Mouse (Mus musculus) right cerebral cortex, postnatal 36 days (tissue): ENCODE measurements around the gene Dpyd.

Source experiments
- DNase-seq, 2 experiments: peaks; one replicate each; pipeline ENCODE4 v3.0.0; 2022; ENCODE audit warnings: low spot score in 2 of 2, mixed read lengths in 1 of 2

Dpyd gene

DNA sequence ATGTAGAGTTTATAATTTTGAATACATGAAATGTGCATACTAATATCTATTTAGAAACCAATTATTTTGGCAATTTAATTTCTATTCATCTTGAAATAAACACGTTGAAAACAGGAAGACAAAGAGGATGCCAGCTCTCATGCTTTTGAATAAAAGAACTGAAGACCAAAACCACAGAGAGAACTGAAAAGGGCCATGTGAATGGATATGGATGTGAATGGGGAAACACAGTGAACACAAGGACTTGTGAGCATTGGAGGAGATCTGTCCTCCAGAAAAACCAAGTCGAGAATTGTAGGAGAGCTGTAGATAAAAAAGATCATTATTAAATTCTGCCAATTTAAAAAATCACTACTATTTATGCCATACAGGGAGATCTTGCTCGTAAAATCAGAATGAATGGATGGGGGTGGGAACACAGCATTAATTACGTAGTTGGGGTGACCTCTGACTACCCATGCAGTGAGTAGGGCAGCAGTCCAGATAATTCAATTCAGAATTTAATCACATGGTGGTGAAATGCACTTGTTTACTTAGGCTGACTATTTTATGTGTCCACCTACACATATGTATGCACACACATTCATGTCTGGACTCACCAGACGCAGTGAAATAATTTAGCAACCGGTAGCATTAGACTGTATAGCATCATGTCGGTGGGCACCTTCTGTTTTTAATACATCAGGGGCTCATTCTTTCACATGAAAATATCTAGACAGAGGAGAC lies 114.3 kb downstream of the Dpyd start:
- no peak for DNase-seq

GRCm38 (mm10) chr3:118680803-118681202 lies 118.9 kb downstream of the Dpyd start:
- DNase-seq, result no peak

DNA sequence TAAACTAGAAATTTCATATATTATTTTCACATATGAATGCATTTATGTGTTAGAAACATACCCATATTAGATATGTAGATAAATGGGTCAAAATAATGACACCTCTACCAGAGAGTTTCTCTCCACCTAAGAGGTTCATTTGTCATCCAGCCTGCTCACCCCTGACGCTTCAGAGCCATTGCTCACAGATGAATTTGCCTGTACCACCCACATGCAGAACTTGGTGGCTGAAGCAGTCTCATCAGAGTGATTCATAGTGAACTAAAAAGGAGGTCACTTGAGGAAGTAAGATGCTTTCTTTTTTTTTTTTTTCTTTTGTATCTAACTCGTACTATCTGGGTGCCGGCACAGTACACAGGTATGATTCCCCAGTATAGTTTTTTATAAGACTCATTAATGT lies 188.3 kb downstream of the Dpyd start:
- peak in 1 of 2 experiments; percentile 10 for DNase-seq

DNA sequence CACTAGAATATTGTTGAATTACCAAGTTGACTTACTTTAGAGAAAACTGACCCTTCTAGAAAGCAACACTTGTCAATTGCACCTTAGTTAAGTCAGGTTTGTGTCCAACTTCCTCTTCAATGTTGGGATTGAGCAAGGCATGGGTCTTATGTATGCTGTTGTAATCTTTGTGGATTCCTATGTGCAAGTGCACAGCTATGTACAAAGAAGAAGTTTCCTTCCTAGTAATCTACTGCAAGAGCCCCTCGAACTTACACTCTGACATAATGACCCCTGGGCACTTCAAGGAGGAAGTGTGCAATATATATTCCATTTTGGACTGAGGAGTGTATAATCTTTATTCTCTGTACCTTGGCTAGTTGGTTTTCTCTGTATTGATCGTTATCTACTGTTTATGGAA lies 191.7 kb downstream of the Dpyd start:
- DNase-seq, result no peak

DNA sequence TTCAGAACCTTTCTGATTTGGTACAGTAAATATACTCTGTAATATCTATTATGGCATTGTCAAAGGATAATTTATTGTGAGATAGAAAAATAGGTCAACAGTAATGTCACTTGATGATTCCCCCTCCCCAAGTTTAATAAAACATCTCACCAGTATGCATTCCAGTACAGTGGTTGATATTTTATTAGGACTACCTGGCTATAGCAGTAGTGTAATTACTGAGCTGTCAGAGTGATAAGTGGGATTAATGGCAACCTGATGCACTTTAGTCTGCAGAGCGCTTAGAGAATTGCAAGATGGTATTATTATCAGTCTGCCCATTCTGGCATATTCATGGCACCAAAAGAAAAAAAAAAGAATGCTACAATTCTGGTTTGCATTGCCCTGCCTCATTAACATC lies 194.2 kb downstream of the Dpyd start:
- DNase-seq, result no peak

DNA sequence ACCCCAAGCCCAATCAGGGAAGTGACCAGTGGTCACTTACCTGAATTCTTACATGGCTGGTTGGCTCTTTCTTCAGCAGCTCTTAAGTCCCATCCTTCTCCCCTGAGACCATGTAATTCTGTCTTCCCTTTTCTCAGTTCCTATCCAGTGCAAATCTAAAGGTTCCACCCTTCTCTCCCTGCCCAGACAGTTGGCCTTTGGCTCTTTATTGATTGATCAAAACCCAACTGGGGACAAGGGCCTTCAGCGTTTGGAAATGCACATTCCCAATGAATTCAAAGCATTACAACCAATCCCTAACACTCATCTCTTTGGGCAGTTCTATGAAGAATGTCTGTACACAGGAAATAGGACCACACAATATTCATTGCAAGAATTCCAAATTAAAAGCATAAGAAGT lies 251.0 kb downstream of the Dpyd start:
- DNase-seq, result no peak

DNA sequence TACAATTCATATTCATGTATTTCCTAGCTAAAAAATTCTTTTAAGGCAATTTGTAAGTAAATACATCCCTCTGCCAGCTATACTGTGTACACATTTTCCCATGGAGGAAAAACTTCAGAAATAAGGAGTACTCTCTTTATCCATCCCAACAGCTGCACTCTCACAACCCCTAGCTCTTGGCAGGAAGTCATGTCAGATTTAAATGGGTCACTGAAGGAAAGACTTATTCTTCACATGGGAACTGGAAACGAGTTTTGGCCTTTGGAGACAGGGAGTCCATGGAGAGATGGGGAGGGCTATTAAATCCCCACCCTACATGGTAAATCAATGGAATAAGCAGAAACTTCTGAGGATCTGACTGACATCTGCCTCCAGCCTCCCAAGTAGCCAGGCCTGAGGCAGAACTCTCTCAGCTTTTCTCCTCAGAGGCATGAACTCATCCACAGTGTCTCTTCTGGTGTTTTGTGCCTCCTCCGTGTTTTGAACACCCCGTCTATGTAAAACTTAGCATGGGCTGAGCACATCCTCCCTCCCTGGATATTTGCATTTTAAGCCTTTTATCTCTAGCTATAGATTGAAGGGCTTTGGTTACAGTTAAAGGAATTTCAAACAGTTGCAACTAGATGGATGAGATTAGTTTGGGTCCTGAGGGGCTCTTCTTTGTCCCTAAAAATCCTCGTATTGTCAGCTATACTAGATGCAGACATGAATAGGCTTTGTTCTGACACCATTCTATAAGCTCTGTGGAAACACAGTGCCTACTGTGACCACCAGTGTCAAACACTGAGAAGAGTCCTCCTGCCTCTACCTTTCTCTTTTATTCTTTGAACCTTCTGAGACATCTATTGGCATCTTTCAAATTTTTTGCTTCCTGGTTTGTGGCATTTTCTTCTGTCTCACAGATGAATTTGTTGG lies 288.9 kb downstream of the Dpyd start:
- no peak for DNase-seq

- DNase-seq, result no peak
These were observed 290.8 kb downstream of the Dpyd start for GRCm38 (mm10) chr3:118852711-118853110.

DNA sequence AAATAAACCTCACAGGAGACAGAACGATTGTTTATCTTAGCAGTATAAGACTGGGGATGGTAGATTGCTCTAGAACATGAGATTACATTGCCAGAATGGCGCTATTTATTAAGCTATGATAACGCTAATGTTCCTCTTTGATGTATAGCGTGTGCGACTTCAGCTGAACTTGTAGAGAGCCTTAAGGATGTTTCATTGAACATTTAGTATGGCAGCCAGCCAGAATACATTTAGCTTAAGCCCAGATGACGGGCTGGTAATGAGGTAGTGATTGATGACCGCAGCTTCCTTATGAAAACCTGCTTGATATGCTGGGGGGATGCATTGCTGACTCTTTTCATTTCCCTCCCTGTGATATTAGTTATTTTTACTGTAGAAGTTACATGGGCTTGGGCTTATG lies 293.5 kb downstream of the Dpyd start:
- DNase-seq, result no peak

- DNase-seq, result no peak
These were observed 307.5 kb downstream of the Dpyd start for GRCm38 (mm10) chr3:118869113-118870107.

GRCm38 (mm10) chr3:118875871-118876270 lies 313.9 kb downstream of the Dpyd start:
- DNase-seq, result no peak

DNA sequence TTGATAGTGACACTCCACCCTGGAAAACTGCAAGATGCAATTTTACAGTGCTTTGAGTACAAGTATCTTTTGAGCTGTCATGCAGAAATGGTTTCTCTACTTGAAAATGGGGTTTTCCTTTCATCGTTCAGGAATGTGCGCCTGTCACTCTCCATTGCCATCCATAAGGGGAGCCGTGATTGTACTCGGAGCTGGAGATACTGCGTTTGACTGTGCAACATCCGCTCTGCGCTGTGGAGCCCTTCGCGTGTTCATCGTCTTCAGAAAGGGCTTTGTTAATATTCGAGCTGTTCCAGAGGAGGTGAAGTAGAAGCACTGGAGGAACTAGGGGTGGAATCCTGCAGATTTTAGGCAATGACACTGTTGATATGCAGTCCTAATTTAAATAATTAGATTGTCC lies 337.1 kb downstream of the Dpyd start:
- no peak for DNase-seq

GRCm38 (mm10) chr3:118991312-118991711 lies 429.4 kb downstream of the Dpyd start:
- DNase-seq, result no peak

DNA sequence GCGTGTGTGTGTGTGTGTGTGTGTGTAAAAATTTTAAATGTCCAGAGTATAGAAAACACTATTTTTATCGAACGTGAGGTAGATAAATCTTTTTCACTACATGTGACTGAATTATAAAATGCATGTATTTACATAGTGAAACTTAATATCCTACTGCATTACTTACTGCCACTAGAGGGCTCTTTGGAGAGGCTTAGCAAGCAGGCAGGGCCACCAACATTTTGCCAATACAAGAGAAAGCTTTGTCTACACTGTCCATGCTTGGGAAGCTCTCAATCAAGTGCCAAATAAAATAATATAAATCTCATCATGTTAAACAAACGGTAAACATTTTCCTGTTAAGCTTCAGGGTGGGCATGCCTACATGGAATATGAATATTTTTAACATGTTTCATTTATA lies 429.9 kb downstream of the Dpyd start:
- no peak for DNase-seq

DNA sequence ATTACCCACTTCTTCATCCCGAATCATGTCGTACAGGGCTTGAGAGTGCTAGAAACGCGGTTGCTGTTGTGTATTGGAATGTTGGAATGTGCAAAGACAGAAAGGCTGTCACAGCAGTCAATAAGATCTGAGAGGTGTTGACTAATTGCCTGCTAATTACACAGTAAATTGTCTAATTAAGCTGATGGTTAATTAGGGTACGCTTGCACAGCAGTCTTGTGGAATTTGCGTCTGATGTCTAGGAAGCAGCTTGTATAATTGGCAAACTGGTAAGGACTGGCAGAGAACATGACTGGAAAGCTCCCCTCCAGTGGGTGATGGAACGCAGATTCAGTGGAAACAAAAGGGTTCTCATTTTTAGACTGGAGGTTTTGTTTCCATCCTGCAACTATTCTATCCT lies 459.3 kb downstream of the Dpyd start:
- DNase-seq, result no peak

DNA sequence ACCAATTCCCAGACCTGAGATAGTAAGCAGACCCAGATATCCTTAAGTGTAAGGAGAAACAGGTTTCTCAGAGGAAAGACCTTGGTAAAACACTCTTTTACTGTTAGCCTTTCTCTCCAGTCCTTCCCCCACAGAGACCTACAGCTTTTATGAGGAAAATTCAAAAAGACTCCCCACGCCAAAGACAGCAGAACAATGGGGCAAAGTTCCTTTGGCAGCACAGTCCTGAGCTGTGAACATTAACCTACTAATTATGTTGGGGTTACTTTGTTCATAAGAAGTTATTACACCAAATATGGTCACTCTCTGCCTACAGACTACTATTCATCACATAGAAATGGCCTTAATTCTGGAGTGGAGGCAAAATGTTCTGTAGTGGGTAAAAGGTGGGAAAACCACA lies 480.7 kb downstream of the Dpyd start:
- no peak for DNase-seq

- no peak for DNase-seq
These were observed 494.2 kb downstream of the Dpyd start for GRCm38 (mm10) chr3:119056144-119056543.

GRCm38 (mm10) chr3:119063214-119063613 lies 501.3 kb downstream of the Dpyd start:
- no peak for DNase-seq

DNA sequence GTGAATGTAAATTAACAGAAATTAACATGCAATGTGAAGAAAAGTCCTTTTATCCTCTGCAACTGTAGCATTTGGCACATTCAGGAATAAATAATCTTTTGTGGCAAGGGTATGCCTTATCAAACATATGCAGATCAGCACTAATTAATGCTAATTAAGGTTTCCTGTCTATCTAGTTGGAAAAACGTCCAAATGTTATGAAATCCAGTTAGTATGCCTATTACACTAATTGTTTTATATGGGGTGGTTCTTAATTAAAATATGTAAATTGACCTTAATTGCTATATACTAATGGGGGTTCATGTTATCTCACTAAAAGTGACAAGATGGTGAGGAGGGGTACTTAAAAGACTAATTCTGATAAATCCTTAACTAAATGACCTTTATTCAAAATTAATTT lies 501.7 kb downstream of the Dpyd start:
- DNase-seq, result no peak

- DNase-seq, result no peak
These were observed 502.8 kb downstream of the Dpyd start for GRCm38 (mm10) chr3:119064746-119065145.

DNA sequence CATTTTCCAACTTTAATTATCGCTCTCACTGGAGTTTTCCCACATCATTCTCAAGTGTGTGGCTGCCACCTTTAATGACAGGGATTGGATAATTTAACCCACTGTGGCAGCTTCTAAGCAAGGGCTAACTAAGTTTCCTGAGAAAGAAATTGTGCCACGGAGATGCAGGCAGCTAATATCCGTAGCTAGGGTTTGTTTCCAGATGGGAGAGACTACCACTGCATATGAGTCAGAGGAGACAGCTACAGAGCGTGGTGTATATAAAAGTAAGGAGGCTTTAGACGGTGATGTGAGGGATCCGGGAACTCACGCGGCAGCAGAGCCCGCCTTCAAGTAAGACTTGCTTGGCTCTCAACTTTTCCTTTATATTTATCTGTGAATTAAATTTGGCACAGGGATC lies 505.3 kb downstream of the Dpyd start:
- peak; percentile 14 to 17 for DNase-seq

- no peak for DNase-seq
These were observed 524.7 kb downstream of the Dpyd start for GRCm38 (mm10) chr3:119086618-119087017.
